Mouse (Mus musculus): ENCODE data around the gene P4htm. TPM values are rescaled to one million over a fixed set of nuclear protein-coding genes. Genes with fewer than 3 reads are reported as not detected.

Gene P4htm
- polyA plus RNA-seq, 1 experiment = 5.3 TPM

DNA sequence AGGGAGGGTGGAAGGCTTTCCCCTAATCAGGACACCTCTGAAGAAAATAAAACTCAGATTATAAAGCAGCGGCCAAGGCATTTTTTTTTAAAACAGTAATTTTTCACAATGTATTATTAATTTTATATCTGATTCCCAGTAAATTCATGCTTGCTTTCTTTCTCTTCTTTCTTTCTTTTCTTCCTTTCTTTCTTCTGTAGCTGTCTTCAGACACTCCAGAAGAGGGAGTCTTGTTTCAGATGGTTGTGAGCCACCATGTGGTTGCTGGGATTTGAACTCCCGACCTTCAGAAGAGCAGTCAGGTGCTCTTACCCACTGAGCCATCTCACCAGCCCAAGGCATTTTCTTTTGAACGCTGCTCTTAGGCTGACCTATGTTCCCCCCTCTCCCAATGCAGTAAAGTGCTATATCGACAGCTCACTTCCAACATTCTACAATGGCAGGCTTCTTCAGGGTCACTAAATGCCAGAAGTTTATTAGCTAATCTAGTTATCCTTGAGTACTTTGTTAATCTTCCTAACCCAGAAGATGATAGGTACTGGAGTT is 1.6 kb upstream of the P4htm start:
- WGBS = 68% methylated on average over 4 of the region's 4 CpGs
- no peak for TF ChIP-seq POLR2A (IDR thresholded peaks at IDR 0.05; ENCODE audit: low read depth, low read length)
- TF ChIP-seq CTCF (conservative IDR thresholded peaks at IDR 0.05; ENCODE audit: insufficient read depth, insufficient read length, low read depth, low read length) = no peak
- H3K4me1 ChIP-seq (ENCODE audit: control insufficient read depth, insufficient read depth, low read length) = 0 out of 2 replicates have a peak, but pooled peaks cover under 1% of the 10 kb centered on the region
- no peak overlapping the region for H3K27ac ChIP-seq (ENCODE audit: insufficient read depth, low read depth, low read length)
- H3K27me3 ChIP-seq (replicated peaks; ENCODE audit: control insufficient read depth, insufficient read depth, low read length) = no peaks in the 10 kb centered on the region
- DNase-seq = no peak
- H3K4me3 ChIP-seq (ENCODE audit: insufficient read depth, low read depth, low read length) = no peak overlapping the region
- no peaks in the 10 kb centered on the region for H3K36me3 ChIP-seq (ENCODE audit: control insufficient read depth, insufficient read depth, low read length)

DNA sequence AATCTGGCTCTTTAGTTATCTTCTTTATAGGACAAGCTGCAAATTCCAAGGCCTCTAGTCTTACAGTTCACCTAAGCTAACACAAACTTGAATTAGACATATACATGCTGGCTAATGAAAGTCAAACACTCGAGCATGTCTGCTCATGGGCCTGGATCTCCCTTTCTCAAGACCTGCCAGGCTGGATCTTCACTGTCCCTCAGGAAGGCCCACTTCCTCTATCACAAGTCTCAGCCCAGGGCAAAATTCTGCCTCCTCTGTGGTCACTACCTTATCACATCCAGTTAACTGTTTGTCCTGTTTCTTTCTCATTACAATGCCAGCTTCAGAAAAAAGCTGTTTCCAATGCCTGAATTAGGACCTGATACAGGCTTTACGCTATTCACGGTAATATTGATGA is 3.1 kb downstream of the P4htm start:
- DNase-seq = no peak
- Histone ChIP-seq H3K27ac (ENCODE audit: insufficient read depth, low read depth, low read length) (no peak overlapping the region), H3K4me1 (ENCODE audit: control insufficient read depth, insufficient read depth, low read length) (no peaks in the 10 kb centered on the region), H3K27me3 (replicated peaks; ENCODE audit: control insufficient read depth, insufficient read depth, low read length) (no peaks in the 10 kb centered on the region), H3K4me3 (ENCODE audit: insufficient read depth, low read depth, low read length) (no peak overlapping the region), H3K36me3 (ENCODE audit: control insufficient read depth, insufficient read depth, low read length) (no peaks in the 10 kb centered on the region)
- WGBS = 75% methylated on average over 3 of the region's 3 CpGs
- TF ChIP-seq POLR2A (IDR thresholded peaks at IDR 0.05; ENCODE audit: low read depth, low read length) = no peak
- TF ChIP-seq CTCF (conservative IDR thresholded peaks at IDR 0.05; ENCODE audit: insufficient read depth, insufficient read length, low read depth, low read length) = no peak

DNA sequence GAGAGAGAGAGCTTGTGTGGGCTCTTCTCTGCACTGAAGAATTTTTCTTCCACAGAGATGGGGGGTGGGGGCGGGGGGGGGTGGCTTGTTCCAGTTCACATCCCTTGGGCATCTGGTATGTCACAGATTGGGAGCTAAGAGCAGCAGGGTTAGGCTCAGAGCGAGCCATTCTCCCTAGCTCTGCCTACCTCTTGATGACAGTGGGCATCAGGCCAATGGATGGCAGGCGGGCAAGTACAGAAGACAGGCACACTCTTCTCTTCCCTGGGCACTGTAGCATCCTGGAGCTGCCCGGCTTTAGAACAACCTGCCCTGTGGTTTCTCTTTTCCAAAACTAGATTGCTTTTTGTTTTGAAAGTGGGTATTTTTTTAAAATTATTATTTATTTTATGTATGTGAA is 6.0 kb downstream of the P4htm start:
- WGBS = 80% methylated on average over 4 of the region's 4 CpGs

DNA sequence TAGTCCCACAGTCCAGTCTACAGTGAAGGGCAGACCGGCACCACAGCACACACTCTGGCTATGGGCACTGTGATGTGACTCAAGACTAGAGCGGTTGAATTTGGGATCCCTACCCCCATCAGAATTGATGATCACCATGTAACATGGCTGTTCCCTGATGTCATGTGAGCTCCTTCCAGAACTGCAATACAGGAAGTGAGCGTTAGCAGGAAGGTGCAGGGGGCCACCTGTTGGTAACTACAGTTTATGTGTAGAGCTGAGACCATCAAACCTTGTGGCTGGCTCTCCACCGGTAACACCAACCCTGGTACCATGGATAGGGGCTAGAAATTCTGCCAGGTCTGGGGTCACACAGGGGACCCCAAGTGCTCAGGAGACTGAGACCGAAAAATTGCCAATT is 8.2 kb downstream of the P4htm start:
- TF ChIP-seq POLR2A (IDR thresholded peaks at IDR 0.05; ENCODE audit: low read depth, low read length) (no peak), CTCF (conservative IDR thresholded peaks at IDR 0.05; ENCODE audit: insufficient read depth, insufficient read length, low read depth, low read length) (no peak; the same call in 1 of the 2 replicates)
- no peaks in the 10 kb centered on the region for H3K4me1 ChIP-seq (ENCODE audit: control insufficient read depth, insufficient read depth, low read length)
- no peak overlapping the region for H3K4me3 ChIP-seq (ENCODE audit: insufficient read depth, low read depth, low read length)
- H3K27ac ChIP-seq (ENCODE audit: insufficient read depth, low read depth, low read length) = no peak overlapping the region
- 68% methylated on average over 5 of the region's 5 CpGs for WGBS
- no peaks in the 10 kb centered on the region for H3K27me3 ChIP-seq (replicated peaks; ENCODE audit: control insufficient read depth, insufficient read depth, low read length)
- no peaks in the 10 kb centered on the region for H3K36me3 ChIP-seq (ENCODE audit: control insufficient read depth, insufficient read depth, low read length)
- DNase-seq = no peak

More for the DNA sequence above, 6.0 kb downstream of the P4htm start:
- Histone ChIP-seq H3K27ac (ENCODE audit: insufficient read depth, low read depth, low read length) (no peak overlapping the region), H3K4me3 (ENCODE audit: insufficient read depth, low read depth, low read length) (no peak overlapping the region), H3K4me1 (ENCODE audit: control insufficient read depth, insufficient read depth, low read length) (no peaks in the 10 kb centered on the region), H3K27me3 (replicated peaks; ENCODE audit: control insufficient read depth, insufficient read depth, low read length) (no peaks in the 10 kb centered on the region), H3K36me3 (ENCODE audit: control insufficient read depth, insufficient read depth, low read length) (no peaks in the 10 kb centered on the region)
- no peak for DNase-seq
- TF ChIP-seq CTCF (conservative IDR thresholded peaks at IDR 0.05; ENCODE audit: insufficient read depth, insufficient read length, low read depth, low read length) = no peak

DNA sequence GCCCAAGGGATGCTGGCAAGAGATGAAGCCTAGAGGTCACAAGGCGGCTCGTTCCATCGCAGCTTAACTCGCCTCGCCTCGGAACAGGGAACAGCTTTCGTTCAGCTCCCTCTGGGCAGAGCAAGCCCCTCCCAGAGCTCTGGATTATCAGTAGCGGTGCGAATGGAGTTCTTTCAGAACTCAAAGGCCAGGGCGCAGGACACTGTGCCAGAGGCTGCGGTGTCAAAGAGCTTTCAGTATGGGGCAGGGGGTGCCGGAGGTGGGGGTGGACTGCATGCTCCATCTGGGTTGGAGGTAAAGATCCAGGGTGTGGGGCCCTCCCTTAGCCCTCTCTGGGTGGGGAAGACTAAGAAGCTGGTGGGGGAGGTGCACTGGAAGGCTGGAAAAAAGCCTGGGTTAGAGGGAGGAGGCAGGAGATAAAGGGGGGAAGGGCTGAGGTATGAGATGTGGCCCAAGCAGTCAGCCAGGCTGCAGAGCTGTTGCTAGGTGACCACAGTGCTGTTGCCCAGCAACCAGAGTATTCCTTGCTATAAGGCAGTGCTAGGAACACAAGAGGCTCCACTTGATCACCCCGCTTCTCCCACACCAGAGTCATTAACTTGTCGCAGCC is 9.8 kb downstream of the P4htm start:
- Histone ChIP-seq H3K36me3 (ENCODE audit: control insufficient read depth, insufficient read depth, low read length) (no peaks in the 10 kb centered on the region), H3K4me1 (ENCODE audit: control insufficient read depth, insufficient read depth, low read length) (no peaks in the 10 kb centered on the region), H3K4me3 (ENCODE audit: insufficient read depth, low read depth, low read length) (no peak overlapping the region), H3K27me3 (replicated peaks; ENCODE audit: control insufficient read depth, insufficient read depth, low read length) (no peaks in the 10 kb centered on the region), H3K27ac (ENCODE audit: insufficient read depth, low read depth, low read length) (no peak overlapping the region)
- TF ChIP-seq POLR2A (IDR thresholded peaks at IDR 0.05; ENCODE audit: low read depth, low read length) (no peak), CTCF (conservative IDR thresholded peaks at IDR 0.05; ENCODE audit: insufficient read depth, insufficient read length, low read depth, low read length) (no peak)
- WGBS = 26% methylated on average over 14 of the region's 14 CpGs
- DNase-seq = peak; percentile 44

GRCm38 (mm10) chr9:108579344-108579690 is 18.1 kb downstream of the P4htm start:
- H3K27me3 ChIP-seq (replicated peaks; ENCODE audit: control insufficient read depth, insufficient read depth, low read length) = no peaks in the 10 kb centered on the region
- H3K4me1 ChIP-seq (ENCODE audit: control insufficient read depth, insufficient read depth, low read length) = peaks cover 4% of the 10 kb centered on the region; the same call in 1 of the 2 replicates
- DNase-seq = no peak
- WGBS = 72% methylated on average over 5 of the region's 5 CpGs
- H3K4me3 ChIP-seq (ENCODE audit: insufficient read depth, low read depth, low read length) = peak overlapping the region; percentile 83; the same call in 1 of the 2 replicates
- no peaks in the 10 kb centered on the region for H3K36me3 ChIP-seq (ENCODE audit: control insufficient read depth, insufficient read depth, low read length)
- no peak overlapping the region; the same call in 1 of the 2 replicates for H3K27ac ChIP-seq (ENCODE audit: insufficient read depth, low read depth, low read length)
- TF ChIP-seq POLR2A (IDR thresholded peaks at IDR 0.05; ENCODE audit: low read depth, low read length) (no peak), CTCF (conservative IDR thresholded peaks at IDR 0.05; ENCODE audit: insufficient read depth, insufficient read length, low read depth, low read length) (no peak)

GRCm38 (mm10) chr9:108578545-108579343 is 18.7 kb downstream of the P4htm start, which contains the start of gene Wdr6:
Gene Wdr6 (minus strand): TSS chr9:108578739.
- peak; percentile 97 for DNase-seq
- TF ChIP-seq POLR2A (IDR thresholded peaks at IDR 0.05; ENCODE audit: low read depth, low read length) = peak; percentile 78
- TF ChIP-seq CTCF (conservative IDR thresholded peaks at IDR 0.05; ENCODE audit: insufficient read depth, insufficient read length, low read depth, low read length) = no peak
- WGBS = 3% methylated on average over 51 of the region's 51 CpGs
- Histone ChIP-seq H3K36me3 (ENCODE audit: control insufficient read depth, insufficient read depth, low read length) (no peaks in the 10 kb centered on the region), H3K4me3 (ENCODE audit: insufficient read depth, low read depth, low read length) (peak within 1 kb of the TSS; percentile 83), H3K27ac (ENCODE audit: insufficient read depth, low read depth, low read length) (peak within 1 kb of the TSS; percentile 66), H3K27me3 (replicated peaks; ENCODE audit: control insufficient read depth, insufficient read depth, low read length) (no peaks in the 10 kb centered on the region), H3K4me1 (ENCODE audit: control insufficient read depth, insufficient read depth, low read length) (peaks cover 4% of the 10 kb centered on the region; the same call in 1 of the 2 replicates)

Measured in kidney, adult 2 months (tissue).